Mouse (Mus musculus) liver, embryonic 14.5 days (tissue): ENCODE data around the gene Higd2a. TPM values are rescaled to one million over a fixed set of nuclear protein-coding genes. Genes with fewer than 3 reads are reported as not detected.

Experiments
- ATAC-seq: fragments of 200-750 bp; cut with Nextera tagmentation; 2 replicates; pipeline ENCODE4 v1.8.0; 2017; ENCODE audit warnings: moderate number of reproducible peaks, mild to moderate bottlenecking, moderate library complexity; ENCODE audit not compliant: insufficient read depth
- DNase-seq, 3 experiments: peaks; one replicate each; pipeline ENCODE4 v3.0.0-alpha.2; 2012 to 2013; ENCODE audit warnings: low read depth in 3 of 3, low spot score in 3 of 3
- H3K27ac ChIP-seq: fragments of 300-500 bp; sonication (generic); 2 replicates; pipeline ENCODE4 v1.5.1; 2014; ENCODE audit warnings: moderate library complexity, mild to moderate bottlenecking, control low read depth, inconsistent platforms
- H3K27me3 ChIP-seq: fragments of 300-500 bp; sonication (generic); 2 replicates; pipeline ENCODE4 v1.6.1; 2014; ENCODE audit warnings: mild to moderate bottlenecking, low read length, moderate library complexity; ENCODE audit not compliant: control insufficient read depth, insufficient read depth
- H3K36me3 ChIP-seq: fragments of 300-500 bp; sonication (generic); replicated peaks from 2 replicates; pipeline ENCODE4 v1.6.1; 2014; ENCODE audit warnings: low read depth; ENCODE audit not compliant: control insufficient read depth, insufficient read depth
- H3K4me1 ChIP-seq, 2 experiments: fragments of 200-500 bp in 1 of 2; fragments of 300-500 bp in 1 of 2; sonication (generic) in 1 of 2; replicated peaks; 2 replicates each; pipeline ENCODE4 v1.6.1; 2012 to 2014; ENCODE audit warnings: antibody characterized with exemption in 1 of 2, inconsistent platforms in 1 of 2, low read length in 1 of 2; ENCODE audit not compliant: control insufficient read depth in 2 of 2, insufficient read depth in 2 of 2
- H3K4me2 ChIP-seq: fragments of 300-500 bp; sonication (generic); 2 replicates; pipeline ENCODE4 v1.6.1; 2014; ENCODE audit warnings: low read depth, mild to moderate bottlenecking, control low read depth, moderate library complexity
- H3K4me3 ChIP-seq, 2 experiments: fragments of 200-500 bp in 1 of 2; fragments of 300-500 bp in 1 of 2; sonication (generic) in 1 of 2; 2 replicates each; pipeline ENCODE4 v1.5.1; 2012 to 2014; ENCODE audit warnings: low read depth in 2 of 2, low read length in 2 of 2, mild to moderate bottlenecking in 2 of 2, control low read depth in 1 of 2, inconsistent platforms in 1 of 2, moderate library complexity in 1 of 2; ENCODE audit not compliant: insufficient read depth in 1 of 2
- H3K9ac ChIP-seq: fragments of 300-500 bp; sonication (generic); replicated peaks from 2 replicates; pipeline ENCODE4 v1.6.1; 2014; ENCODE audit warnings: mild to moderate bottlenecking, control low read depth, moderate library complexity
- H3K9me3 ChIP-seq: fragments of 300-500 bp; sonication (generic); 2 replicates; pipeline ENCODE4 v1.6.1; 2016; ENCODE audit warnings: low read length, mixed read lengths; ENCODE audit not compliant: control insufficient read depth
- CTCF ChIP-seq: IDR thresholded peaks from 2 replicates; pipeline ENCODE4 v1.5.1; 2016; ENCODE audit warnings: antibody characterized with exemption, low read depth, control low read depth
- EP300 ChIP-seq: IDR thresholded peaks from 2 replicates; pipeline ENCODE4 v1.6.1; 2016; ENCODE audit warnings: antibody characterized with exemption, low read depth
- WGBS: fragments of 180-500 bp; shearing (Covaris S2); extraction: QIAGEN DNeasy Blood & Tissue Kit; methylation state at CpG from one replicate; pipeline ENCODE4 v1.1.7; 2014; ENCODE audit not compliant: insufficient replicate concordance; 5-methylcytosine and 5-hydroxymethylcytosine counted together
- polyA plus RNA-seq, 2 experiments: library from polyadenylated mRNA; depleted of rRNA in 1 of 2; stranded (reverse) in 1 of 2; unstranded in 1 of 2; fragments of >200 nt; fragmentation: Nextera tagmentation in 1 of 2; extraction: Ambion mirVana in 1 of 2; gene quantifications; 2 replicates each; pipeline versions ENCODE4 v1.2.1 to v1.2.3; 2012 to 2014

The Higd2a gene
- polyA plus RNA-seq (2012; rRNA removed) (55.7 and 57.7 TPM in 2 replicates), polyA plus RNA-seq (2014; fragmentation: Nextera tagmentation; extraction: Ambion mirVana) (112 and 113 TPM in 2 replicates)

DNA sequence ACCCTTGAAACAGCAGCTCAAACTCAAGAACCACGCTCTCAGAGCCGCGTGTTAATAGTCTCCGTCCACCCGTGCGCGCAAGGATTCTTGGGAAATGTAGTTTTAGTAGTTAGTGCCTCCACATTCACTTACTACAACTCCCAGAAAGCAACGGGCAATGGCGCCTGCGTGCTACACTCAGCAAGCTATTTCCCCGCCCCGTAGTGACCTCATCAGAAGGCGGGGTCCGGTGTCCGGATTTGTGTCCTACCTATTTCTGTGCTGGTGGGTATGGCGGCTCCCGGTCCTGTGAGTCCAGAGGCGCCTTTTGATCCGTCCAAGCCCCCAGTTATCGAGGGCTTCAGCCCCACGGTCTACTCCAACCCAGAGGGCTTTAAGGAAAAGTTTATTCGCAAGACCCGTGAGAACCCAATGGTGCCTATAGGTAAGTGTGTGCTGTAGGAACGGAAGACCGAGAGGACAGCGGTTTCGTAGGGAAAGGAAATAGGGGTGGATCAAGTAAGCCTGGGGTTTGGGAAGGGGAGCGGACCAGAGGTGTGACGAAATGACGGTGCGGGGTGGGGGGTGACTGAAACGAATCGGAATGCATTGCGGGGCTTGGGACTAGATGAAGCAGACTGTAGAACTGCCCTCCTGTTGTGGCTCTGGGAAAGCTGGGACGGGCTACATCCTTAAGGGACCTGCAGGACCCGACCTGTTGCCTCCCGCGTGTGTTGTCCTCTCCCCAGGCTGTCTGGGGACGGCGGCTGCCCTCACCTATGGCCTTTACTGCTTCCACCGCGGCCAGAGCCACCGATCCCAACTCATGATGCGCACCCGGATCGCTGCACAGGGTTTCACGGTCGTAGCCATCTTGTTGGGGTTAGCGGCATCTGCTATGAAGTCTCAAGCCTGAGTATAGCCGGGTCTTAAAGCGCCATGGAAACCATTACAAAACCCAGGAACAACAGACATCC is at the start of gene Higd2a, which contains the start of gene Nop16:
Gene Higd2a (plus strand): TSS at position 212 of the 956 bp plus-strand sequence.
Gene Nop16 (minus strand): TSS at position 95 of the 956 bp plus-strand sequence.
- peak; percentile 95 for ATAC-seq
- peaks cover 6% of the 10 kb centered on the region for H3K36me3 ChIP-seq
- DNase-seq, result peak; percentile 98 to 99 (median 98)
- peaks cover 6 to 12% of the 10 kb centered on the region in 2 experiments; a peak in 2 of 4 replicates for H3K4me1 ChIP-seq
- H3K9me3 ChIP-seq, result no peaks in the 10 kb centered on the region
- H3K4me2 ChIP-seq, result peak within 1 kb of the TSS; percentile 74
- under 1% methylated on average over 51 of the region's 51 CpGs for WGBS
- H3K27me3 ChIP-seq, result no peaks in the 10 kb centered on the region
- TF ChIP-seq EP300 (no peak), CTCF (no peak; the same call in 1 of the 2 replicates)
- H3K4me3 ChIP-seq, result peak within 1 kb of the TSS; percentile 90 to 99
- H3K27ac ChIP-seq, result peak within 1 kb of the TSS; percentile 65
- peak within 1 kb of the TSS; percentile 92 for H3K9ac ChIP-seq

DNA sequence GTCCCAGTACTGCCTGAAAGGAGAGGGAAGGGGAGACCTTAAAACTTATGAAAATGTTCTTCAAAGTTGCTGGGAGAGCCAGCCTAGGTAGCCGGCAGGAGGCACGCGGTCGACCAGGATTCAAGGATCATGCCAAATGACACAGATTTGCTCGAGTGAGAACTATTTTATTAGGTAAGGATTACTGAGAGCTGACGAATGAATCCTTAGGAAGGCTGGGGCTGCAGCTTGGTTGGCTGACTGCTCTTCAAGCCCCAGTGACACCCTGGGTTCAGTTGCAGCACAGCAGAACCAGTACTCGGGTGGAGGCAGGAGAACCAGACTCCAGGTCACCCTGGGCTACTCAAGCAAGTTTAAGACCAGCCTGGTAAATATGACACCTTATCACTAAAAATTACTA is 42.0 kb upstream of the Higd2a start:
- TF ChIP-seq CTCF, result no peak
- no peak for TF ChIP-seq EP300
- Histone ChIP-seq H3K36me3 (peaks cover 13% of the 10 kb centered on the region), H3K9ac (no peak overlapping the region), H3K4me3 (no peak overlapping the region), H3K4me2 (no peak overlapping the region), H3K4me1 (no peaks in the 10 kb centered on the region; a peak in 1 of 4 replicates), H3K27ac (no peak overlapping the region), H3K9me3 (no peaks in the 10 kb centered on the region), H3K27me3 (no peaks in the 10 kb centered on the region)
- no peak for ATAC-seq
- 76% methylated on average over 7 of the region's 7 CpGs for WGBS
- DNase-seq, result no peak

DNA sequence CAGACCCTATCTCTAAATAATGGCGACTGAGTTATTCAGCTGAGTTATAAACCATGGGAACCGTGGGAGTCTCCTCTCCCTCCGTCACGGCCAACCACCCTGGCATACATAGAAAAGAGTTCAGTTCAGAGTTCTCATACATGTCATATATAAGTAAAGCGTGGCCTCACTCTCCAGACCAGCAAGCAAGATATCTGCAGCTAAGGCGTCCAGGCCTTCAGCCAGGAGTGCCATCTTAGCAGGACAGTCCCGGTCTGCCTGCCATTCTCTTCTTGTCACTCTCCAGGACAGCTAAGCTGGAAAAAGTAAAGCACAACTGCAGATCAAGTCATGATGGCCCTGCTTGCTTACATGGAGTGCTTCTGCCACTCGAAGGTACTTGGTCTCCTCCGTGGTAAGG is 33.8 kb upstream of the Higd2a start:
- Histone ChIP-seq H3K9ac (no peak overlapping the region), H3K4me3 (no peak overlapping the region), H3K4me1 (no peaks in the 10 kb centered on the region), H3K9me3 (no peaks in the 10 kb centered on the region), H3K4me2 (no peak overlapping the region), H3K27ac (no peak overlapping the region), H3K36me3 (peaks cover 43% of the 10 kb centered on the region), H3K27me3 (no peaks in the 10 kb centered on the region)
- no peak for ATAC-seq
- 80% methylated on average over 9 of the region's 9 CpGs for whole genome bisulfite sequencing
- no peak for DNase-seq
- TF ChIP-seq EP300 (no peak), CTCF (no peak)

DNA sequence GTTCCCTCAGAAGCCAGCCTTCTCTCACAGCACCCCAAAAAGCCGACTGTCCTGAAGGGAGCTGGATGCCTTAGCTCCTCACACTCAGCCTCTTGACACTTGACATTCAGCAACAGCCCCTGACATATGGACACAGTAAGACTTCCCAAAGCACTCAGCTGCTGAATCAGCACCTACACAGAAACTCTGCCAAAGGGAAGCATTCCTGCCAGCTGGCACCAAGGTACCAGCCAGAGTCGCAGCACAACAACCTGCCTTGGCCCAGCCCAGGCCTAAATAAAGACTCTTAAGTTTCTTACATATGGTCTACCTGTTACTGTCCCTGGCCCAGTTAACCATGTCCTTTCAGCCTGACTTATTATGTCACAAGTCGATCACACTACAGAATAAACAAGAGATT is 33.2 kb upstream of the Higd2a start:
- Histone ChIP-seq H3K4me1 (no peaks in the 10 kb centered on the region), H3K27ac (no peak overlapping the region), H3K27me3 (no peaks in the 10 kb centered on the region), H3K4me2 (no peak overlapping the region), H3K36me3 (peaks cover 38% of the 10 kb centered on the region), H3K4me3 (no peak overlapping the region), H3K9ac (no peak overlapping the region), H3K9me3 (no peaks in the 10 kb centered on the region)
- no peak for ATAC-seq
- no peak for DNase-seq
- no peak for TF ChIP-seq EP300
- TF ChIP-seq CTCF, result no peak
- 77% methylated on average over 3 of the region's 3 CpGs for WGBS

DNA sequence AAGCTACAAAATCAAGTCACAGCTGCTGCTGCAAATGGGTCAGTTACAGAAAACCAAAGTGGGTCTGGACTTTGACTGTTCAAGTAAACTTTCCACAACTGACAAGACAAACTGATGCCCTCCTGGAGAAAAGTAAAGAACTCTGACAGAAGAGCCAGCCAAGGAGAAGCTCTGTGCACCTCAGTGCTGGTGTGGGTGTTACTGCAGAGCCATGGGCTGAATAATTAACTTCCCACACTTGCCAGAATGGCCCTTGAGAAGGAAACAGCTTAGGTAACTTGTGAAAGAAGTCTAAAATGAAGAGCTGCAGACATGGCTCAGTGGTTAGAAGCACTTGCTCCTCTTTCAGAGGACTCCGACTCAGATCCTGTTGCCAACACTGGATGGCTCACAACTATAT is 32.4 kb upstream of the Higd2a start:
- H3K27ac ChIP-seq, result no peak overlapping the region
- DNase-seq (no peak), ATAC-seq (no peak)
- TF ChIP-seq CTCF (no peak), EP300 (no peak)
- no peaks in the 10 kb centered on the region for H3K4me1 ChIP-seq
- 74% methylated on average over 1 of the region's 1 CpGs for WGBS
- no peak overlapping the region for H3K4me2 ChIP-seq
- no peak overlapping the region for H3K4me3 ChIP-seq
- no peaks in the 10 kb centered on the region for H3K27me3 ChIP-seq
- peaks cover 35% of the 10 kb centered on the region for H3K36me3 ChIP-seq
- no peaks in the 10 kb centered on the region for H3K9me3 ChIP-seq
- H3K9ac ChIP-seq, result no peak overlapping the region
